Mouse (Mus musculus) brain, embryonic 18.5 days (tissue): ENCODE measurements around the gene Smarca5.
A peak's percentile ranks its signal among the peaks of the same experiment; 100 is the strongest.

Experiments
- DNase-seq: peaks from one replicate; pipeline ENCODE4 v3.0.0-alpha.2; 2012; ENCODE audit warnings: low read depth, low spot score

Gene Smarca5

GRCm38 (mm10) chr8:80739155-80739924 lies at the start of gene Smarca5:
TSS of gene Smarca5 (minus strand) at chr8:80739497.
- peak; percentile 78 for DNase-seq

- no peak for DNase-seq
These were observed 45.3 kb upstream of the Smarca5 start for GRCm38 (mm10) chr8:80784559-80784958.

- DNase-seq = no peak
These were observed 44.0 kb upstream of the Smarca5 start for GRCm38 (mm10) chr8:80783271-80783670.

- DNase-seq = no peak
These were observed 42.0 kb upstream of the Smarca5 start for GRCm38 (mm10) chr8:80781338-80781737.

GRCm38 (mm10) chr8:80780271-80780670 lies 41.0 kb upstream of the Smarca5 start:
- DNase-seq = no peak

GRCm38 (mm10) chr8:80776436-80776835 lies 37.1 kb upstream of the Smarca5 start:
- no peak for DNase-seq

GRCm38 (mm10) chr8:80772732-80773460 lies 33.6 kb upstream of the Smarca5 start:
- DNase-seq = peak; percentile 26

GRCm38 (mm10) chr8:80768451-80768850 lies 29.2 kb upstream of the Smarca5 start:
- no peak for DNase-seq

- no peak for DNase-seq
These were observed 13.9 kb upstream of the Smarca5 start for GRCm38 (mm10) chr8:80753017-80753715.

- no peak for DNase-seq
These were observed 13.1 kb upstream of the Smarca5 start for GRCm38 (mm10) chr8:80752429-80752828.

GRCm38 (mm10) chr8:80749091-80749490 lies 9.8 kb upstream of the Smarca5 start:
- no peak for DNase-seq

- DNase-seq = no peak
These were observed 635 bp upstream of the Smarca5 start for GRCm38 (mm10) chr8:80739932-80740331.

- DNase-seq = peak; percentile 18
These were observed 726 bp downstream of the Smarca5 start for GRCm38 (mm10) chr8:80738388-80739154.

- DNase-seq = no peak
These were observed 1.3 kb downstream of the Smarca5 start for GRCm38 (mm10) chr8:80738046-80738387.

GRCm38 (mm10) chr8:80732326-80732725 lies 7.0 kb downstream of the Smarca5 start:
- DNase-seq = no peak

- no peak for DNase-seq
These were observed 24.8 kb downstream of the Smarca5 start for GRCm38 (mm10) chr8:80714461-80714860.

- DNase-seq = no peak
These were observed 28.5 kb downstream of the Smarca5 start for GRCm38 (mm10) chr8:80710670-80711400.

- peak; percentile 6 for DNase-seq
These were observed 51.2 kb downstream of the Smarca5 start for GRCm38 (mm10) chr8:80688141-80688540.

GRCm38 (mm10) chr8:80683756-80684335 lies 55.5 kb downstream of the Smarca5 start:
- no peak for DNase-seq

GRCm38 (mm10) chr8:80682594-80682993 lies 56.7 kb downstream of the Smarca5 start:
- DNase-seq = no peak
